Mouse (Mus musculus) effector memory CD4-positive, alpha-beta T cell, adult 7 months (primary cell): ENCODE data around the gene Snd1. TPM values are rescaled to one million over a fixed set of nuclear protein-coding genes. Genes with fewer than 3 reads are reported as not detected.

Experiments used
- polyA plus RNA-seq: library from polyadenylated mRNA; unstranded; fragments of 100-300 nt; shearing (Covaris generic); gene quantifications from one replicate; pipeline ENCODE4 v1.2.1, GENCODE M21; 2017

Gene Snd1
- polyA plus RNA-seq, result 101 TPM

GRCm38 (mm10) chr6:28474839-28475238 is at the start of gene Snd1:
TSS of gene Snd1 (plus strand) at chr6:28475139.

DNA sequence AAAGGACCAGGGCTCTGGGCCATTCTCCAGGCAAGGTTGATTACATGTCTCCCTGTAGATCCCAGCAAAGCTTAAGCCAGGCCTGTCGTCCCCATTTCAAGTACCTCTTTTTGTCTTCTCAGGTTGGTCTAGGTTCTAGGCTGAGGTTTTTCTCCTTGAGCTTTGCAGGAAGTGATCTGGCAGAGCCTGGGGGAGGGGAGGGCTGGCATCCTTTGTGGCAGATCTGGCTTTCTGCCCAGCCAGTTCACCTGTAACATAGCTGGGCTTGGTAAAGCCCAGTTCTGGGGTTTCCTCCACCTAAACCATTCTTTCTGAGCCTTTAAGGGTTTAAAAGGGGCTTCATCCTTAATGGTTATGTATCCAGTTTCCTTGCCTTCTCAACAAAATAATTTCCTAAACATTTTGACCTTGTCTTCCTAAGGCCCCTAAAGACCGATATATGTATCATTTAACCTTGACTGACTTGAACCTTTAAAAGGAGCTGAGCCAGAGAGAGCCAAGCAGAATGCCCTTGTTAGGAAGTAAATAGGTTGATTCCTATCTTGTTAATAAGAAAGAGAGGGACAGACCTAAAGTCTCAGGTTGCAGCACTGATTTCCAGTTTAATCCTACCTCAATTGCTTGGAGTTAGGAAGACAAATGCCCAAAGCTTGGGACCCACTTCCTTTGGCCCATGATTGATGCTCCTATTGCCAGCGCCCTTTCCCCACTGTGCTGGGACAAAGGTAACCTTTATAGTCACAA is 47.7 kb upstream of the Snd1 start, which contains the start of gene Fscn3:
Gene Fscn3 (plus strand): TSS at position 694 of the 744 bp plus-strand sequence.

GRCm38 (mm10) chr6:28428290-28428689 is 46.6 kb upstream of the Snd1 start, which contains the start of gene Gcc1:
TSS of gene Gcc1 (minus strand) at chr6:28428390.

GRCm38 (mm10) chr6:28449253-28449652 is 25.7 kb upstream of the Snd1 start, which contains the start of gene Pax4:
TSS of gene Pax4 (minus strand) at chr6:28449353.

GRCm38 (mm10) chr6:28831011-28831853 is 356.3 kb downstream of the Snd1 start, which contains the start of gene Lrrc4:
TSS of gene Lrrc4 (minus strand) at chr6:28831747.

Other genes with a start within 250 kb of the Snd1 start
- 49.7 TPM for gene Zfp800, start 77.1 kb upstream of the Snd1 start, polyA plus RNA-seq
- gene Arf5, start 51.6 kb upstream of the Snd1 start, polyA plus RNA-seq, result 226 TPM
- not detected for gene Fscn3, start 47.4 kb upstream of the Snd1 start, polyA plus RNA-seq
- gene Gcc1, start 46.7 kb upstream of the Snd1 start, polyA plus RNA-seq, result 20.0 TPM
- gene Pax4, start 25.8 kb upstream of the Snd1 start, polyA plus RNA-seq, result not detected